Mouse (Mus musculus): ENCODE data around the gene Dkk2. TPM values are rescaled to one million over a fixed set of nuclear protein-coding genes. Genes with fewer than 3 reads are reported as not detected.

Dkk2 gene
- polyA plus RNA-seq (2015; fragmentation: Nextera tagmentation; extraction: Ambion mirVana) = 13.6 and 16.5 TPM in 2 replicates

GRCm38 (mm10) chr3:132085112-132085822 lies at the start of gene Dkk2:
Gene Dkk2 (plus strand): TSS chr3:132085292.

Measured in adrenal gland, postnatal 0 days (tissue).